Mouse (Mus musculus) brain, embryonic 18.5 days (tissue): ENCODE measurements at regions not wholly inside any gene's neighbourhood (a gene's known extent, or its start where the extent isn't known, plus 50 kb on each side); places are given as distances from the start of the nearest gene placed in this dataset.
A peak's percentile ranks its signal among the peaks of the same experiment; 100 is the strongest.

Source experiments
- DNase-seq: peaks from one replicate; pipeline ENCODE4 v3.0.0-alpha.2; 2012; ENCODE audit warnings: low read depth, low spot score

DNA sequence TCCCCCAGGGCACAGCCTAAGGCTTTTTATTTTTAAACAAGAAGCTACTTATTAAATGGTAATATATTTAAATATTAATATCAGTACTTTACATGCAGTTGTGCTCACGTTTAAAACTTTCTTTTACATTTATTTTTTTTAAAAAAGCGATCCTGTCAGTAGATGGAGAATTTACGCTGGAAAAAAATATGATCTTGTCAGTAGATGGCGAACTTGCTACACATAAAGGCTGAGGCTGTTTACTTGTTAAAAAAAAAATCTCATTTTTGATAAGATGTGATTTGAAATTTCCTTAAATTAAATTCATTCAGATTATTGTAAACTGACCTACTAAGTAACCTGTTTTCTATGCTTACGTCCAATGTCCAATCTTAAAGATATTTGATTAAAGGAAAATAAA, 441.7 kb upstream of the BB014433 start:
- DNase-seq, result peak; percentile 16

DNA sequence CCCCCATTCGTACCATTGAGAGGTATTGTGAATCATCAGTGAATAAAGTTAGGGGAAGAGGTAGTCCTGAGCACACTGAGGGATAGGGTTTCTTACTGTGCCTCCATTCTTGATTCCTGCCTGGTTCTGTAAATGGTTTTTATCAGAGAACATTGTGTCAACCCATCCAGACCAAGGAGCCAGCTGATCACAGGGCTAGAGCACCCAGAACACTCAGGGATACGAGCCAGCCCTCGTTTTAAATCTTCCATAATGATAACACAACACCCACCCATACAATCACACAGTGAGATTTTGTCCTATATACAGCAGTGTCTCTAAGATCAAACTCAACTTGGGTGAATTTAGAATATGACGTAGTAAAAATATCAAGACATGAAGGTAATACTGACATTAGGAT, 424.7 kb upstream of the BB014433 start:
- DNase-seq, result no peak

DNA sequence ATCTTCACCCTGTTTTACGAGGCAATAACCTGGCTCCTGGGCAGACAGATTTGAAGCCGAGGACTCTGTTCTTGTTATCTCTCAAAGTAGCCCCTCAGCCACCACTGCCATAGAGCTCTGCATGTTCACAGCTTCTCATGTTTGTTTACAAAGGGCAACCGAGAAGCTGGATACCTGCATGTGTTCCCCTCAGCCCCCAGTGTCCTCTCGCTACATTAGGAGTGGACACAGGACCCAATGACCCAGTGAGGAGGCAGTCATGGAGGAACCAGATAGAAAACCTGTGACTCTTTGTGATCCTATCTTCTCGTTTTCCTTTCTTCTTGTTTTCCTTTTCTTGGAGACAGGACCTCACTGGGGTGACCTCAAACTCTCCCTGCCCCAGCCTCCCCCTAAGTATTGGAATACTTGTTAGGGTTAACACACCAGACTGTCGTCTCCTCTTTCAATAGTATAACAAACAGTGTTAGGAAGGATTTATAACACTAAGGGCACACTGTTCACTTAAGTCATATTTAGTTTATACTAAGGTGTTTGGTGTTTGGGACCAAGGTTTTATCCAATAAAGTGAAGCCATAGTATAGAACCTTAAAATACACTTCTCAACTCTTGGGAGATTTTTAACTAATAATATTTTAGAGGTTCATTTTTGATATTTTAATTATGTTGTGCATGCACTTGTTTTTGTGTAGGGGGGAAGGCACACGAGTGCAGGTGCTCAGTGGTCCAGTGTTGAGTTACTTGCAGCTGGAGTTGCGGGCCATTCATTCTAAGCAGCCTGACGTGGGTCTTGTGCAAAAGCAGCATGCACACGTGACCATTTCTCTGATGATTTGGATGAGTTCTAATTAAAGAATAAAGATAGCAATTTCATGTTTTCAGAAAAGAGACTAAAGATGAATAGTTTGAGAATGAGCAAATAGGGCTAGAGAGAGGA, 422.9 kb upstream of the BB014433 start:
- no peak for DNase-seq

DNA sequence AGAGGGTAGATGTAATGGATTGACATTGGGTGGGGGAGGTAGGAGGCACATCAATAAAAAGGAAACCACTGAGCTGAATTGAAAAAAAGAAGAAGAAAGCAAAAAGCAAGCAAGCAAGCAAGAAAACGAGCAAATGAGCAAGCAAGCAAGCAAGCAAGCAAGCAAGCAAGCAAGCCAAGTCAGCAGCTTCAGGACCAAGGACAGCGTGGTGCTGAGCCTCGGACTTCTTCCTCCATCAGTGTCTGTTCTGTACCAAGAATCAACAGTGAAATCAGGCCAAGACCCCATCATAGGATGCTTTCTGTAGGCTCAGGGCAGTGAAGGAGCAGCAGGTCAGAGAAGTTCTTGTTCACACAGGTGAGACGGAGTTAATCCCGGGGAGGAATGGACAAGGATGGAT, 392.7 kb upstream of the BB014433 start:
- no peak for DNase-seq

DNA sequence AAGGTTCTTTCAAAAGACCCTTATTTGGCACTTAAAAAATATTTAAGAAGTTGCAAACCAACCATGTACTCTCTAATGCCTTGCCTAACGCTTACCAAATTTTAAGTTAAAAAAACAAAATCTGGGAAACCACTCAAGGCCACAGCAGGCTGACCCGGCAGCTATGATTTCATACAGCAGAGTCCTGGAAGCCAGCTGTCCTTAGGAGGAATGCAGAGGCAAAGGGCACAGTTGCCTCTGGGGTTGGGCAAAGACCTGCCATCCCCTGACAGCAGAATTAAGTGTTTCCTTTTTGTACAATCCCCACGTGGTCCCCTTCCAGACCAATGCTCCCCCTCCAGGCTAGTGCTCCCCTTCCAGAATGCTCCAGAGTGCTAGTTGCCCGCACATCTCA, 348.8 kb upstream of the BB014433 start:
- no peak for DNase-seq

DNA sequence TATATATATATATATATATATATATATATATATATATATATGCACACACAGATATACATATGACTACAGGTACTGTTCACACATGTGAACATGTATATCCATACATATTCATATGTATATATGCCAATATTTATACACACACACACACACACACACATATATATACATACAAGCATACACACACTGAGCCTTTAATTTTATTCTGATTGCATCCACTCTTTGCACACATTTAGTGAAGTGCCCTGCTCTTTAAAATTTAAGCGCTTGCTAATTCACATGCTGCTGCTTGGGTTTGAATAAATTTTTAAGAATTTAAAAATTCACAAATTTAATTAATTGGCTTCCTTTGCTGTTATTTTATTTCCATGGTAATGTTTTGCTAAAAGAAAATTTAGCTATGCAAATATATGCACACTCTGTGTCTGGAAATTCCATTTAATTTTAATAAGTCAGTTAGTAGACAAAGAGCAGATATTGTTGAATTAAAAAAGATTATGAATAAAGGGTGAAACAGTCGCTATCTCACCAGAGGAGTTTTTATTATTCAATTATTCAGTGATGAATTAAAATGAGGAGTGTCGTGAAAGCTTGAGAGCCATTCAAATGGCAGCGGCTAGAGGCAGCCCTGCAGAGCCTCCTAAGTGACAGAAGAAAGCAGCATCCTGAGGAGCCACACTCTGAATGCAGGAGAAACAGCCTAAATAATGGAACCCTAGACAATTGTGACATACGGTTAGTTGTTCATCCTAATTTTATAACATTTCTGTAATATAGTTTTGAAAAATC, 348.3 kb upstream of the BB014433 start:
- no peak for DNase-seq

DNA sequence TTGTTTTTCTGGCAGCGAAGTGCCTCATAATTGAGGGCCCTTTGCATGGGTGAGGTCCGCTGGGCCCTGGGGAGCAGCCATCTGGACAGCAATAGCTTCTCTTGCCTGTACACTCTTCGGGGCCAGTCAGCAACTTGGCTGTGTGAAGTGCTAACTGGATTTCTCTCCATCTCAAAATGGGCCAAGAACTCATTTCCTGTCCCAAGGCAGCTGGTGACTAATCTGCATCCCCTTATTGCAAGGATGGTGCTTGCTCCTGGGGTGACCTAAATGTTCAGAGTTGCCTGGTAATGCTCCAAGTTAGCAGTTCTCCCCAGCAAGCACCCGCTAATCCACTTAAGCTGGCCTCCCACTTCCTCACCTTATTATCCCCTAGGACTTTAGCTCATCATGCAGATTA, 346.2 kb upstream of the BB014433 start:
- DNase-seq, result no peak

DNA sequence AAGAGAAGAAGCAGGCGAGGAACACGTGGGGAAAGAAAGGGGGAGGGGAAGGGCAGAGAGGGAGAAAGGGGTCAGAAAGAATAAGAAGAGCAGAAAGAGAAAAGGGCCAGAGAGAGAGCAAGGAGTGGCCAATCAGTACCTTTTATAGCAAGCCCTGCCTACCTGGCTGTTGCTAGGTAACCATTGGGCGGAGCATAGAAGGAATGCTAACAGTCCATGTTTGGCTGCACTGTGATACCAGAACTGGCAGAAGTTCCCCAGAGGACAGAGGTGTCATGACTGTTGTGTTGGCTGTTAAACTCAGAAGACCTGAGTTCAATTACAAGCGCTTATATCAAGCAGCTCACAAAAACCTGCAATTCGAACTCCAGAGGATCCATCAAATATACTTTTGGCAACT, 342.9 kb upstream of the BB014433 start:
- DNase-seq, result no peak

DNA sequence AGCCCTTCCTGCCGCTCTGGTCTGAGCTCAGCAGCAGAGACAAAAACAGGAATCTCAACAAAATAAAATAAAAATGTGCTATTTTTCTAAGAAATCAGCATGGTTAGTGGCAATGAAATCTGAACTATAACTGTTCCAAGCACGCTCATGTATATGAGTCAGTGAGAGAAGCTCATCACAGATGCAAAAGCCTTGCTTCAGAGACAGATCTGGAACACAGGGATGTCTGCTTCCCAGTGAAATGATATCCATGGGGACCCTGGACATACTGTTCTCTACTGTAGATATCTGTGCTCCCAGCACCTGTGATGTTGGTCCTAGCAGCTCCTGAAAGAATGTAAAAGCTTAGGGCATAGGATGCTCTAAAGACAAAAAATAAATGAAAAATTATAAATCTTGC, 321.2 kb upstream of the BB014433 start:
- no peak for DNase-seq

DNA sequence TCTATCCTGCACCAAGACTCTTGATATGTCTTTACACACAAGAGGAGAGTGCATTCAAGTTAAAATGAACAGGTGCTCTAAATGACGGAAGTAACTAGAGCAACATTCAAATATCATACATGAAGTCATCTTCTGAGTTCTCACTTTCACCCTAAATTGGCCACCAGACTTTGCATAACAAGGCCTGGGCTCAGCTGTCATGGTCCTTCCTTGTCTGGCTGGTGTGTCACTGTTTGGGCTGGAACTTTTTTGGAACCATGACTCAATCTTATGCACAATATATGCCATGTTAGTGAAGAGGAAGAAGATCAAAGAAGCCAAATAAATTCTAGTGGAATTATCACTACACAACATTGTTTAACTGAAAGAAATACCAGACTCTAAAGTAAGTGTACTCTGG, 318.7 kb upstream of the BB014433 start:
- DNase-seq, result no peak

DNA sequence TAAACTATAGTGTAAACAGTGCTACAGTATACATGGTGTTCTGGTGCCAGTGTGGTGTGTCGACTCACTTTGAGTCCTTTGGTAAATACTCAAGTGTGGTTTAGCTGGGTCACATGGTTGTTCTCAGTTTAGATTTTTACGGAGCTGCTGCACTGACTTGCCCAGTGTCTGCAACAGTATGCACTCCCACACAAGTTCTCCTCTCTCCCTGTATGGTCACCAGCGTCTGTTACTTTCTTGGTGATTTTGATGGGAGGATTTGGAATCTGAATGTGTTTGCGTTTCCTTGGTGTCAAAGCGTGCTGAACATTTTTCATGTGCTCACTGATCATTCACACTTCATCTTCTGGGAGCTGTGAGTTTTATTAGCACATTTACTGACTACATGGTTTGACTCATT, 298.3 kb upstream of the BB014433 start:
- no peak for DNase-seq

DNA sequence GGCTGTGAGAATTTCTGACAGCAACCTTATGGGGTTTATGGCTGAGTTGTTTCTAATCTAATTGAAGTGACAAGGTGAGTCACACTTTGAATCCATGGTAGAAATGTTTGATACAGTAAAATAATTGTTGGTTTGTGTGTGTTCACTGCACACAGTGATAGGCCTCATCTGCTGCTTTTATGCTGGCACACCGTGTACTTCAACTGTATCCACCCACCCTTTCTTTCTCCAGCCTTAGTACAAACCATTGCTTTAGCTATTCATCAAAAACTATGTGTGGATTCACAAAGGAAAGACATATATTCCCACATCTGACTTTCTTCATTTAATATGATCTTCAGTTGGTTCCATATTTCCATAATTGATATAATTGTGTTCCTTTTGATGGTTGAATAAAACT, 297.7 kb upstream of the BB014433 start:
- no peak for DNase-seq

DNA sequence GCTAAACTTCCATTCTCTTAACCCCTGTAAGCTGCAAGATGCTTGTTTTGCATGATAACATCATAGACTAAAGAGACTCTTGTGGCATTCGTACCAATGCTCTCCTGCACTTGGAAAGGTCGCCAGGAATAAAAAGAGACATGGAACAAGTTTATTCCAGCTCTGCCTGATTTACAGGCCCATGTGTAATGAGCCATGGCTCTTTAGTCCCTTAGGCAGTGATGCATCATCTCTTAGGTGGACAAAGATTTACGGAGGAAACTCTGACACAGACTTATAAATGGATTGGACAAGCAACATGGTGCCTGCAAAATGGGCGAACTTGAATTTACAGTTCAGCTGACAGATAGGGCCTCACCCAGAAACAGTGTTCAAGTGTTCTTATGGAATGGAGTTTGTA, 288.7 kb upstream of the BB014433 start:
- DNase-seq, result no peak

DNA sequence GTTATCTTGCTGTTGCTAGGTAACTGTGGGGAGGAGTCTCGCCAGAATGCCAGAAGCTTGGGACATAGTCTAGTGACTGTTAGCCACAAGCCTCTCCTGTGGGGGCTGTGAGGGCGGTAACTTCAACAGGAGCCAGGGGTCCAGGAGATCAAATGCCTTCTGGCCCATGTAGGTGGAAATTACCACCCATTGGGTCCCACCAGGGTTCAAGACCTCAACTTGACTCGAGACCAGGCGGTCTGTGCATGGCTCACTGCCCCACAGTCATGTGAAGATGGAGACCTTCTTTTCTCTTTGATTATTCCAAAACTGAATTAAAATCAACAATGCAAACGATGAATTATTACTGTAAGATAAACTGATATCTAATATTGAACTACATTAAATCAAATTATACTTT, 281.4 kb upstream of the BB014433 start:
- no peak for DNase-seq

DNA sequence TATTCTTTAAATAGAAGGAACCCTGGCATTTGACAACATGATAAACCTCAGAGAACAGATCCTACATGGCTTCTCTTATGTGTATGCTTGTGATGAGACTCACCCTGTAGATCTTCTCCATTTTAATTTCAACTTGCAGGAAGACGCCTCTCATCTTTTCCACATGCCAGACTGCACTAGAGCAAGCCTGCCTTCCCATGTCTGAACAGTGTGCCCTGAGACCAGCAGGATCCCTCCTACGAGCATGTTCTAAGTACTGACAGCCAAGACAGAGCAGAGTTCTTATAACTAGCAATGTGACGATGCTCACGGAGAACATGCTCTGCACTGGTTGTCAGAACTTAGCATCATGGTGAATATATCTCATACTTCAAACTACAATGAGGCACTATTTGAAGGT, 277.5 kb upstream of the BB014433 start:
- DNase-seq, result no peak

DNA sequence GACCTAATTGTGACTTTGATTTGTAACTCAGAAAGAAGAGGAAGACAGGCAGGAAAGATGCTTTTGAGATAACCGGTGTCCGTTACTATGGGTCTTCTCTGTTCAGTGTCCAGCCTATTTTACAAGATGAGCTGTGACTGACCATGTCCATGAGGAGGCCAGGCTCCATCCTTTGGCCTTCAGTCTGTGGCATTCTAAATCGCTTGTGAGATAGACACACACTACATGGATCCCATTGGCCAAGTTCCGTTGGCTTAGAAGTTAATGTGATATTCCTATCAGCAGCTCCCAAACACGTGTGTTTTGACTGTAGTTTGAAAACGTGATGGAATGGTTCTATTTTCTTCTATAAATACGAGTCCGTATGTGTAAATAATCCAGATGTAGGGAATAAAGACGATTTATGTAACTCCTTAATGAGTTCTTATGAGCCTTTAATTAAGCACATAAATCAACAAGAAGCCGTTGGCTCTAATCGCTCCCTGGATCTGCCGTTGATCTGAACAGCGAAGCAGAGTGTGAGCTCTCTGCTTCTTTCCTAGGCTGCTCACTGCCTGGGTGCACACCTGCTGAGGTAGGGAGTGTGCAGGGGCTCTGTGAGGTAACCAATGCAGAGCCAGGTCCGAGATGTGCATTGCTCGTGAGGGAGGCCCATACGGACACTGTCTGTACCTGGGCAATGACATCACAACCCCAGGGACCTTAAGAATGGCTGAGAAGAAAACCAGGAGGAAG, 272.4 kb upstream of the BB014433 start:
- no peak for DNase-seq

DNA sequence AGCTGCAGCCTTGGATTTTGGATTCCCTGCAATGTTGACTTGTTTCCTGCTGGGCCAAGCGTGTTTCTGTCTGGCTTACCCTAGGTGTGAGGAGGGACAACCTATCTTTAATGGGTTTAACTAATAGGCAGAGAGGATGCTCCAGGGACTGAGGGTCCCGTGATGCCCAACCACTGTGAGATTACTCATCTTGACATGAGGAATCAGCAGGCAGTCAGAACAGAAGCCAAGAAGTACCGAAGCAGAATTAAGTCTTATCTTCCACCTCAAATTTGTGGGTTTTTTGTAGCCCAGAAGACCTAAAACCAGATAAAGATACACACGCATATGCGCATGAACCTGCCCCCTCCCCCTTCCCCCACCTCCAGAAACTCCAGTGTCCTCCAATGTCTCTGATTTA, 267.6 kb upstream of the BB014433 start:
- no peak for DNase-seq

DNA sequence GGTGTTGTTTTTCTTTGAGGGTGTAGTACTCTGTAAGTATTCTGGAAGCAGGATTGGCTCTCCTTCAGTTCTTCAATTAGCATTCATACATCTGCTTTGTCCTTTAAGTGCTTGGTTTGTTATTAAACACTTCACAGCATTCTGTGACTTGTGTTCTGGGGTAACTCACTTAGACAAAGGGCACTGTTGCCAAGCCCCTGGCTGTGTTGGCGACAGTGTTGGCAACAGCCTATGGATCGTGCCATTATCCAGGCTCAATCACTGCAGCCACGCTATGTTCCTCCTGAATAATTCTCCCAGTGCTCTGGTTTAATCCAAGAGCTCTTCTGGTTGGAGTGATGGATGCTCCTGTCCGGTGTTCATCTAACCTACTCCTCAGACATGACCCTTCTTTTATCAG, 265.6 kb upstream of the BB014433 start:
- no peak for DNase-seq

DNA sequence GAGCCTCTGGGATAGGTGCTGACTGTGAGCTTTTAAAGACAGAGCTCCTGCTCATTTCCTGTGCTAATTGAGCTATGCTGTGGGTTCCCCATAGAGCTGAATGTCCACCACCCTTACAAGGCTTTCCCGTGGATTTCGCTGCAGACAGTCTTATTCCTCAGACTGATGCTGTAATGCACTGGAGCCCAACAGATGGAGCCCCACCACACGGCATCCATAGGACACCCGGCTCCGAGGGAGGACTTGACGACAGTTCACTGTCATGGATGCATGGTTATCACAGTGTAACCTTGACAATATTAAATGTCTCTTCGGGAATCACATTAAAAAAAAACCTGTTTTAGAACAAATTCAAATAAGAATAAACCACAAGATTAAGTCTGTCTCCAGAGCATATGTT, 265.2 kb upstream of the BB014433 start:
- no peak for DNase-seq

DNA sequence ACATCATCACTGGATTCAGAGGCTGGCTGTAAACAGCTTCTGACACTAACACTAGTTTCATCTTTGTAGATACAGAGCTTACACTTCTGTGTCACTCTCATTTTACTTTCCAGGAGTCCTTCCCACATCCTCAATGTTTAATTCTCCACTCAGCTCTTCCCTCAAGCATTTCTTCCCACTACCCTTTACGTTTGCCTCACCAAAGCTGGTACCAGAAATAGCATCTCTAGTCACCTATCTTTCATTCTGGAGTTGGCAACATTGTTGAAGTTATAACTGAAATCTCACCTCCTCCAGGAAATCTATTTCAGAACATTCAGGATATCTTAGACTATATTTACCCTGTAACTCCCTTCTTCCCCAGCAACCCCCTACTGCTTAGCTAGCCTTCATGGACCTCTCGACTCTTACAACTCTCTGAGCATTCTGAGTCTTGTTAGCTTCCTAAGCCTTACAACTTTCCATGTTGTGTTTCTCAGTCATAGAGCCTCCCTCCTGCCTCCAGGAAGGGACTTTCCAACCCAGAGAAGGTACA, 258.3 kb upstream of the BB014433 start:
- DNase-seq, result no peak

DNA sequence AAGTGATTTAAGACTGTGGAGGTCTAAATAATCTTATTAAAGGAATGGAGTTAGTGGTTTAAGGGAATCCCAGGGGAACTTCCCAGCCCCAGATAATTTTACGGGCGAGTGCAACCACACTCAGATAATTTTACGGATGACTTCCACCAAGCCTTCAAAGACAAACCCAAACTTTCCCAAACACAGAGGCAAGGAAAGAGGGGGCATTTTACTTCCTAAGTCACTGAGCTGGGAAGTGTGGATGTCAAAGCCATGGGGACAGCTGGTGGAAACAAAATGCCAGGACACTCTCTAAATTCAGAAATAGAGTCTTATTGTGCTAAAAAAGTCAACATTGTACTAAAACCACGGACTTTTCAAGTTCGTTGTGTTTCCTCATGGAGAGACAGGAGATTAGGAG, 227.9 kb upstream of the BB014433 start:
- DNase-seq, result no peak
